Comparison of ENCODE assay signal across 15 mouse cellular contexts in genomic region chr5:36883516-36883915, GRCm38 (mm10). TPM values are rescaled to one million over a fixed set of nuclear protein-coding genes. Genes with fewer than 3 reads are reported as not detected.
"Had no signal": no experiment of that assay in that cellular context is flagged by ENCODE, and none has a peak within 500 bp of the region (broad histone marks: within the 10 kb centered on the region; RNA-seq: fewer than 3 reads in every experiment).

No protein-coding gene starts in this region.

- H3K36me3 ChIP-seq: intestine, embryonic 15.5 days; limb, embryonic 10.5 days; liver, embryonic 15.5 days had no signal

- H3K4me3 ChIP-seq: intestine, embryonic 15.5 days; limb, embryonic 10.5 days; liver, embryonic 15.5 days had no signal

- DNase-seq: kidney, adult 18-20 months; kidney, postnatal 10 days; lung, adult 2 months; lung, postnatal 36 days; right cerebral cortex, adult 18-20 months; right cerebral cortex, postnatal 25 days; thymus, postnatal 36 days had no signal

- H3K9ac ChIP-seq: intestine, embryonic 15.5 days; liver, embryonic 15.5 days had no signal

- H3K27me3 ChIP-seq: intestine, embryonic 15.5 days; liver, embryonic 15.5 days had no signal

- H3K4me2 ChIP-seq: intestine, embryonic 15.5 days; liver, embryonic 11.5 days; liver, embryonic 15.5 days had no signal

- H3K27ac ChIP-seq: intestine, embryonic 15.5 days; limb, embryonic 10.5 days; liver, embryonic 15.5 days had no signal

- H3K4me1 ChIP-seq: intestine, embryonic 15.5 days; liver, embryonic 15.5 days had no signal

- H3K9me3 ChIP-seq: intestine, embryonic 15.5 days; limb, embryonic 10.5 days; liver, embryonic 15.5 days had no signal

- ATAC-seq: intestine, embryonic 15.5 days; lung, postnatal 0 days had no signal

RNA-seq across cellular contexts. Expression of gene Ppp2r2c, which starts 15.2 kb away (rescaled TPM):
- total RNA-seq: megakaryocyte progenitor cell, adult 5-6 weeks had no signal
- polyA plus RNA-seq: kidney, embryonic 14.5 days; liver, embryonic 15.5 days; lung, postnatal 0 days; thymus, postnatal 0 days had no signal
